Mouse (Mus musculus) MEL (cell line): ENCODE results near the gene Acot13. TPM values are rescaled to one million over a fixed set of nuclear protein-coding genes. Genes with fewer than 3 reads are reported as not detected.

Experiments used
- DNase-seq: peaks from one replicate; pipeline ENCODE4 v3.0.0; 2011; ENCODE audit warnings: low read depth, low spot score
- H3K27ac ChIP-seq: 2 replicates; pipeline ENCODE4 v1.5.1; 2012; ENCODE audit warnings: low read depth, mild to moderate bottlenecking, control low read depth, low read length, moderate library complexity; ENCODE audit not compliant: control insufficient read depth
- H3K27me3 ChIP-seq, 2 experiments: fragments of 150-350 bp in 1 of 2; sonication (generic) in 1 of 2; 2 replicates each; pipeline ENCODE4 v1.6.1; 2012; ENCODE audit warnings: low read length in 2 of 2, mild to moderate bottlenecking in 2 of 2, improper control_type of control experiment in 1 of 2, moderate library complexity in 1 of 2; ENCODE audit not compliant: insufficient read depth in 2 of 2, control insufficient read depth in 1 of 2
- H3K36me3 ChIP-seq, 2 experiments: 2 replicates each; pipeline ENCODE4 v1.6.1; 2012 to 2014; ENCODE audit warnings: low read length in 2 of 2, improper control_type of control experiment in 1 of 2, inconsistent platforms in 1 of 2, mild to moderate bottlenecking in 1 of 2; ENCODE audit not compliant: insufficient read depth in 2 of 2, control insufficient read depth in 1 of 2
- H3K4me1 ChIP-seq, 2 experiments: fragments of 150-350 bp in 1 of 2; sonication (generic) in 1 of 2; 2 replicates each; pipeline ENCODE4 v1.6.1; 2012; ENCODE audit warnings: low read length in 2 of 2, improper control_type of control experiment in 1 of 2, mild to moderate bottlenecking in 1 of 2; ENCODE audit not compliant: insufficient read depth in 2 of 2, control insufficient read depth in 1 of 2
- H3K4me3 ChIP-seq, 2 experiments: fragments of 150-350 bp in 1 of 2; sonication (generic) in 1 of 2; 2 replicates each; pipeline ENCODE4 v1.5.1; 2012; ENCODE audit warnings: low read depth in 2 of 2, low read length in 2 of 2, mild to moderate bottlenecking in 2 of 2, moderate library complexity in 2 of 2, control low read depth in 1 of 2, improper control_type of control experiment in 1 of 2; ENCODE audit not compliant: control insufficient read depth in 1 of 2, insufficient read depth in 1 of 2
- H3K79me2 ChIP-seq: 2 replicates; pipeline ENCODE4 v1.6.1; 2012; ENCODE audit warnings: mild to moderate bottlenecking, low read length, moderate library complexity; ENCODE audit not compliant: control insufficient read depth, poor library complexity, insufficient read depth
- H3K9ac ChIP-seq: 2 replicates; pipeline ENCODE4 v1.6.1; 2012; ENCODE audit warnings: low read depth, mild to moderate bottlenecking, control low read depth, low read length, moderate library complexity; ENCODE audit not compliant: control insufficient read depth, poor library complexity, severe bottlenecking
- H3K9me3 ChIP-seq: fragments of 150-350 bp; sonication (generic); replicated peaks from 2 replicates; pipeline ENCODE4 v1.6.1; 2012; ENCODE audit warnings: mild to moderate bottlenecking, low read length, improper control_type of control experiment, moderate library complexity; ENCODE audit not compliant: insufficient read depth
- BHLHE40 ChIP-seq: IDR thresholded peaks from 2 replicates; pipeline ENCODE4 v1.6.1; 2012; ENCODE audit warnings: low read depth, mild to moderate bottlenecking, inconsistent platforms, low read length, improper control_type of control experiment, borderline replicate concordance
- CTCF ChIP-seq, 3 experiments: IDR thresholded peaks in 2 of 3; conservative IDR thresholded peaks in 1 of 3; 2 replicates each; pipeline ENCODE4 v1.5.1; 2011 to 2012; ENCODE audit warnings: low read length in 3 of 3, low read depth in 2 of 3, mild to moderate bottlenecking in 2 of 3, improper control_type of control experiment in 1 of 3, inconsistent platforms in 1 of 3, mixed read lengths in 1 of 3, moderate library complexity in 1 of 3; ENCODE audit not compliant: control insufficient read depth in 1 of 3, insufficient read depth in 1 of 3, poor library complexity in 1 of 3, severe bottlenecking in 1 of 3
- E2F4 ChIP-seq: IDR thresholded peaks from 2 replicates; pipeline ENCODE4 v1.6.1; 2011; ENCODE audit warnings: low read depth, low read length, improper control_type of control experiment, borderline replicate concordance
- ELF1 ChIP-seq: IDR thresholded peaks from 2 replicates; pipeline ENCODE4 v1.6.1; 2014; ENCODE audit warnings: low read depth, mild to moderate bottlenecking, inconsistent platforms, low read length, improper control_type of control experiment, moderate library complexity
- ETS1 ChIP-seq: IDR thresholded peaks from 2 replicates; pipeline ENCODE4 v1.6.1; 2012; ENCODE audit warnings: low read depth, mild to moderate bottlenecking, inconsistent platforms, low read length, improper control_type of control experiment, moderate library complexity
- GATA1 ChIP-seq: IDR thresholded peaks from 2 replicates; pipeline ENCODE4 v1.6.1; 2011; ENCODE audit warnings: low read depth, low read length, improper control_type of control experiment
- JUND ChIP-seq: IDR thresholded peaks from 2 replicates; pipeline ENCODE4 v1.6.1; 2011; ENCODE audit warnings: low read depth, mild to moderate bottlenecking, improper control_type of control experiment, low read length
- NRF1 ChIP-seq: IDR thresholded peaks from 2 replicates; pipeline ENCODE4 v1.6.1; 2014; ENCODE audit warnings: low read depth, mild to moderate bottlenecking, inconsistent platforms, low read length, improper control_type of control experiment, moderate library complexity; ENCODE audit not compliant: poor library complexity, insufficient read depth, severe bottlenecking
- POLR2AphosphoS2 ChIP-seq: IDR thresholded peaks from 2 replicates; pipeline ENCODE4 v1.6.1; 2011; ENCODE audit warnings: low read length, improper control_type of control experiment
- POLR2AphosphoS5 ChIP-seq: IDR thresholded peaks from 2 replicates; pipeline ENCODE4 v1.6.1; 2012; ENCODE audit warnings: low read depth, borderline replicate concordance, mild to moderate bottlenecking, inconsistent platforms, low read length, moderate library complexity, mixed read lengths
- RAD21 ChIP-seq: IDR thresholded peaks from 2 replicates; pipeline ENCODE4 v1.6.1; 2011; ENCODE audit warnings: mild to moderate bottlenecking, low read depth, low read length, improper control_type of control experiment
- RCOR1 ChIP-seq: IDR thresholded peaks from 2 replicates; pipeline ENCODE4 v1.6.1; 2012; ENCODE audit warnings: low read depth, mild to moderate bottlenecking, inconsistent platforms, low read length, improper control_type of control experiment
- SMC3 ChIP-seq: IDR thresholded peaks from 2 replicates; pipeline ENCODE4 v1.6.1; 2011; ENCODE audit warnings: low read depth, low read length, improper control_type of control experiment
- TAL1 ChIP-seq: IDR thresholded peaks from 2 replicates; pipeline ENCODE4 v1.6.1; 2012; ENCODE audit warnings: mild to moderate bottlenecking, inconsistent platforms, low read length, moderate library complexity, mixed read lengths
- TCF12 ChIP-seq: IDR thresholded peaks from 2 replicates; pipeline ENCODE4 v1.6.1; 2014; ENCODE audit warnings: low read depth, mild to moderate bottlenecking, inconsistent platforms, low read length, improper control_type of control experiment, moderate library complexity
- UBTF ChIP-seq: IDR thresholded peaks from 2 replicates; pipeline ENCODE4 v1.6.1; 2012; ENCODE audit warnings: low read depth, mild to moderate bottlenecking, inconsistent platforms, low read length, improper control_type of control experiment, moderate library complexity, borderline replicate concordance; ENCODE audit not compliant: insufficient read depth
- USF2 ChIP-seq, 2 experiments: IDR thresholded peaks; 2 replicates each; pipeline ENCODE4 v1.6.1; 2011 to 2012; ENCODE audit warnings: improper control_type of control experiment in 2 of 2, low read length in 2 of 2, borderline replicate concordance in 1 of 2, inconsistent platforms in 1 of 2, low read depth in 1 of 2, mild to moderate bottlenecking in 1 of 2; ENCODE audit not compliant: insufficient read depth in 1 of 2
- ZC3H11A ChIP-seq: IDR thresholded peaks from 2 replicates; pipeline ENCODE4 v1.6.1; 2012; ENCODE audit warnings: low read depth, mild to moderate bottlenecking, inconsistent platforms, low read length, improper control_type of control experiment
- ZKSCAN1 ChIP-seq: IDR thresholded peaks from 2 replicates; pipeline ENCODE4 v1.6.1; 2012; ENCODE audit warnings: low read depth, mild to moderate bottlenecking, inconsistent platforms, low read length, improper control_type of control experiment, moderate library complexity
- polyA plus RNA-seq, 2 experiments: library from polyadenylated mRNA; stranded (reverse) in 1 of 2; unstranded in 1 of 2; fragments of >175 nt in 1 of 2; fragments of >200 nt in 1 of 2; gene quantifications; 2 replicates each; pipeline versions ENCODE4 v1.2.1 to v1.2.4; 2012; ENCODE audit warnings: low replicate concordance in 2 of 2, low read depth in 1 of 2; ENCODE audit not compliant: insufficient read length in 2 of 2, insufficient read depth in 1 of 2, missing spikeins in 1 of 2
- total RNA-seq: library from RNA; depleted of rRNA; stranded (reverse); fragments of 300-350 nt; gene quantifications from 2 replicates; pipeline ENCODE4 v1.2.3, GENCODE M21; 2012

The Acot13 gene
- total and polyA plus RNA-seq, 3 experiments, result 51.8 to 57.3 TPM; not detected in 1

DNA sequence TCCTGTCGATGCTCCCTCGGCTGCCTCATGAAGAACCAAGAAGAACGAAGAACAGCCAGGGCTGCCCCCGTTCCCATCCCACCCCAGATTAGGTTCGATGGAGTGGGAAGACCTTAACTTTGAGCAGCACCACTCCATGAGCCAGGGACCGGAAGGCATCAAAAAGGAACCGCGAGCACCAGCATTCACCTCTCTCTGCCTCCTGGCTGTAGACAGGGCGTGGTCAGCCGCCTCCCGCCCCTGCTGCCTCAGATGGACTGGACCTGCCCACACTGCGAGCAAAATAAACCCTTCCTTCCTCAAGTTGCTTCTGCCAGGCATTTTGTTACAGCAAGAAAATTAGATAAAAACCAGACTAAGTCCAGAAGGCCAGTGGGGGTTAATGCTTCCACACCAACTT, 29.7 kb upstream of the Acot13 start (continued):
- TF ChIP-seq RCOR1, result no peak
- TF ChIP-seq, all 39 proteins: peak for 0

DNA sequence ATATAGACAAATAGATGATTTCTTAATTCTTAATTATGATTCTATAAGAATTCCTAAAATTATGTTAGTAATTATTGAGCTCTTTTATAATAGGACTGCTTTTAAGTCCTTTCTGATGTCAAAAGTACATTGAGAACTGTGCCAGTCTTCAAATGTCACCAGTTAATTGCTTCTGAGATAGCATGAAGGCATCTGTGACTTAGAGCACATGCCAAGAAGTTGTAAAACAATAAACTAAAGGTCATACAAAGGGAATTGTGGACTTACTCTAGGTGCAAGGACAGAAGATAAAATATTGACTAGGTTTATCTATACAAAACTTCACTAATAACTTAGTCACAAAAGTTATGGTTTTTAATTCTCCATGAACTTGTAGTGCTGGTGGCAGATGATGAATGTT, 27.8 kb upstream of the Acot13 start:
- no peaks in the 10 kb centered on the region for H3K36me3 ChIP-seq
- TF ChIP-seq GATA1 (no peak), TCF12 (no peak), UBTF (no peak), POLR2AphosphoS2 (no peak), ELF1 (no peak), ZC3H11A (no peak), ZKSCAN1 (no peak), ETS1 (no peak)
- no peak for DNase-seq
- no peaks in the 10 kb centered on the region; a peak in 1 of 4 replicates for H3K27me3 ChIP-seq
- no peak overlapping the region for H3K27ac ChIP-seq
- no peak overlapping the region for H3K4me3 ChIP-seq
- H3K4me1 ChIP-seq, result no peaks in the 10 kb centered on the region
- no peaks in the 10 kb centered on the region for H3K9me3 ChIP-seq
- no peaks in the 10 kb centered on the region for H3K79me2 ChIP-seq
- no peak overlapping the region for H3K9ac ChIP-seq

DNA sequence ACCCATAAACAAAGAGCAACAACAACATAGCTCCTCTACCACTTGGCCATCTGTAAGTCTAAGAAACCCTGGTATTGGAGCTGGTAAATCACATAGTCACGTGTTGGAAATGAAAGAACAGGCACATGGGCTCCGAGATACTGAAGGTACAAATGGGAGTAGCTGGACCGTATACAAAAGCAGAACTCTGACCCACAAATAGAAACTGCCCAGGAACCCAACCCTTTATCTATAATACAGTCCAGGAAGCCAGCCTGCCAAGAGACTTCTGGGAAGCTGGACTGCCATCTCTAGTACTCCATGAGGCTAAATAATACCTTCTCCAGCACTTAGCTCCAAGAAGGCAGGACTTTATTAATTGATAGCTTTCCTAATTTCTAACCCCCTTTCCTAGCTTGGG, 21.2 kb upstream of the Acot13 start:
- no peaks in the 10 kb centered on the region for H3K79me2 ChIP-seq
- no peaks in the 10 kb centered on the region for H3K27me3 ChIP-seq
- no peak overlapping the region for H3K9ac ChIP-seq
- TF ChIP-seq E2F4 (no peak), ZKSCAN1 (no peak), TCF12 (no peak), ETS1 (no peak), BHLHE40 (no peak), SMC3 (no peak), UBTF (no peak), POLR2AphosphoS5 (no peak), CTCF (IDR thresholded peaks at IDR 0.05 in 2 of 3, conservative IDR thresholded peaks at IDR 0.05 in 1 of 3; ENCODE audit: control insufficient read depth in 1 of 3, insufficient read depth in 1 of 3, low read depth in 2 of 3, low read length in 3 of 3, poor library complexity in 1 of 3, severe bottlenecking in 1 of 3) (no peak), GATA1 (no peak), RCOR1 (no peak), JUND (no peak), TAL1 (no peak), USF2 (IDR thresholded peaks at IDR 0.05; ENCODE audit: borderline replicate concordance in 1 of 2, insufficient read depth in 1 of 2, low read depth in 1 of 2, low read length in 2 of 2) (no peak), NRF1 (no peak), RAD21 (no peak)
- H3K36me3 ChIP-seq, result peaks cover 0 to 2% of the 10 kb centered on the region in 2 experiments; a peak in 2 of 4 replicates
- H3K9me3 ChIP-seq, result no peaks in the 10 kb centered on the region
- 0 out of 4 replicates have a peak, but pooled peaks cover 0 to 3% of the 10 kb centered on the region in 2 experiments for H3K4me1 ChIP-seq
- no peak overlapping the region for H3K27ac ChIP-seq
- DNase-seq, result no peak
- no peak overlapping the region for H3K4me3 ChIP-seq
